Mouse (Mus musculus) left cerebral cortex, adult 11 months (tissue): Measurements from ENCODE around the gene Klhl40.

Experiments used
- DNase-seq: peaks from one replicate; pipeline ENCODE4 v3.0.0; 2022; ENCODE audit warnings: low spot score

The Klhl40 gene

DNA sequence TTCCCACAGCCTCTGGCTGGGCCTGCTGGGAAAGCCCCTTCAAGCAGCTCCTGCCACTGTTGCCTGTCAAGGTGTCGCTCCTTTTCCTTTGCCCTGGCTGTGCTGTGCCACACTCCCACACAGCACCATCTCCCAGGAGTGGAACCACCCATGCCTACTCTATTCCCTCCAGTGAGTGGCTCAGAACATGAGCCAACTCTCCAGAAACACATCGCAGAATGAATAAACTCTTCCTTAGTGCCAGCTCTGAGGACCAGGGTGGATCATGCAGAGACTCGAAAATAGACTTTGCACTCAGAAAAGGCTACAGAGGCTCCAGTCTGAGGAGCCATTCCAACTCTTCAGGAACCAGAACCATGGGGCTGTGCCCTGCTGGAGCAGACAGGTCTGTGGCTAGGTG lies 48.9 kb downstream of the Klhl40 start:
- DNase-seq, result no peak

DNA sequence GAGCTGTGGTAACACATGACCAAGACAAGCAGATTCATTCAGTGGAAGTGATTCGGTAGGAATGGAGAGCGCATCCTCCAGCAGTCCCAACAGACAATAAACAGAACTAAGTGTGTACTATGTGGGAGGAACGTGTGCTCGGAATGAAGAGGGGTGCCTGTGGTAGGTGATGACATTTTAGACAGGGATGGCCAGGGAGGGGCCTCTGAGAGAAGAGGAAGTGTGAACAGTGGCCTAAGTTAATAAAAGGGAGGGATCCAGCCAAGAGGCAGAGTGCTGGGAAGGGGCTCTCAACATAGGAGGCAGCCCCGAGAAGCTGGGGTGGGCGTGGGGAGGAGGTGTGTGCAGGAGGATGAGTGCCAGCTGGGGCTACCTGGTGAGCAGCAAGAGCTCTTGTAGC lies 50.9 kb downstream of the Klhl40 start:
- no peak for DNase-seq

GRCm38 (mm10) chr9:121829270-121829992 lies 52.0 kb downstream of the Klhl40 start:
- no peak for DNase-seq

DNA sequence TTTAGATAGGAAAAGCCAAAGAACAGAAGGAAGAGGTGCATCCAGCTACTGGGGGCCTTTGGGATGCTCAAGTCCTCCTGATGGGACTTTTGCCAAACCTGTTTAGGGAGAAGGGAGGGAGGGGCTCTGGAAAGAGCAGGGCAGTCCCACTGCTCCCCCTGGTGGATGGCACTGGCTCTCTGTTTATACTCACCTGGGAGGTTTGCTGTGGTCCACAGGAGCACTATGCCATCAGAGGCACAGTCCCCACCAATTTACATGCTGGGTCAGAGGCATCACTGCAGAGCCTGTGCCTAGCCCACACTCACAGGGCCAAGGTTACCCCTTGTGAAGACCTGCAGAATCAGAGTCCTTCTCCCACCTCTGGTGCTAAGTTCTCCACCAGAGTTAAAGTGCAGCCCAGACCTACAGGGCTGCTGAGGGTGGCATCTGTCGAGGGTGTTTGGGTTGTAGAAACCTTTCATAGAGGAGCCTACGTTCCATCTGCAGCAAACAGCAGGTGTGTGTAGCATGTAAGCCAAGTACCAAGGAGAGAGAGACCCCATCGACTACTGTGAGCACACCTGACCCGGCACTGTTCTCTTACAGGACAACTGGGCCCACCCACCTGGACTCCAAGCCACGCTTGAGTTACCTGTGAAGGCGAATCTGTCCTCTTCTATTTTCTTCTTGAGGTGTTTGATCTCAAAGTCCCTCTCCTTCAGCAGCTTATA lies 53.0 kb downstream of the Klhl40 start:
- no peak for DNase-seq

GRCm38 (mm10) chr9:121830956-121831293 lies 53.5 kb downstream of the Klhl40 start:
- peak; percentile 80 for DNase-seq
